Mouse (Mus musculus) midbrain, embryonic 12.5 days (tissue): Measurements from ENCODE around the gene Raet1e. TPM values are rescaled to one million over a fixed set of nuclear protein-coding genes. Genes with fewer than 3 reads are reported as not detected.

Experiments
- polyA plus RNA-seq: library from polyadenylated mRNA; unstranded; fragments of >200 nt; fragmentation: Nextera tagmentation; extraction: Ambion mirVana; gene quantifications from 2 replicates; pipeline ENCODE4 v1.2.1, GENCODE M21; 2016

Raet1e gene
- polyA plus RNA-seq, 1 experiment from 2014 or later = 8.5 TPM

Other genes starting within 250 kb of the Raet1e start
- gene 4930444G20Rik, start 90.5 kb upstream of the Raet1e start, polyA plus RNA-seq = not detected in 2 replicates
- 18.2 and 24.7 TPM in 2 replicates for gene E030030I06Rik, start 9.3 kb upstream of the Raet1e start, polyA plus RNA-seq
- gene H60b, start within 50 bp of the Raet1e start, polyA plus RNA-seq = 1.7 and 1.9 TPM in 2 replicates
- 14.2 and 14.5 TPM in 2 replicates for gene Raet1d, start 202.0 kb downstream of the Raet1e start, polyA plus RNA-seq